Mouse (Mus musculus): ENCODE results near the gene Map1lc3a. TPM values are rescaled to one million over a fixed set of nuclear protein-coding genes. Genes with fewer than 3 reads are reported as not detected.

Map1lc3a gene
- total and polyA plus RNA-seq, 3 experiments: 713 to 1,030 (median 821) TPM

GRCm38 (mm10) chr2:155242296-155242855 is 33.7 kb upstream of the Map1lc3a start:
- Histone ChIP-seq H3K79me2 (replicated peaks; ENCODE audit: control insufficient read depth, insufficient read depth, low read length) (peaks cover 3% of the 10 kb centered on the region; the same call in 1 of the 2 replicates), H3K9ac (ENCODE audit: low read depth, low read length) (no peak overlapping the region), H3K27ac (peak overlapping the region; percentile 48; the same call in 1 of the 2 replicates), H3K4me1 (ENCODE audit: control insufficient read depth, insufficient read depth, low read length) (peaks cover 10% of the 10 kb centered on the region), H3K4me3 (no peak overlapping the region), H3K27me3 (ENCODE audit: control insufficient read depth, insufficient read depth, low read length) (no peaks in the 10 kb centered on the region), H3K36me3 (ENCODE audit: control insufficient read depth, insufficient read depth, low read length) (peaks cover 4% of the 10 kb centered on the region)
- 40% methylated on average over 7 of the region's 7 CpGs for WGBS
- peak; percentile 40 to 47 for DNase-seq
- TF ChIP-seq EP300 (IDR thresholded peaks at IDR 0.05; ENCODE audit: insufficient read depth, low read depth, low read length) (no peak), POLR2A (IDR thresholded peaks at IDR 0.05; ENCODE audit: insufficient read depth, low read depth, low read length) (no peak), CTCF (IDR thresholded peaks at IDR 0.05) (no peak)
- intact Hi-C loops (cut with DNase I): no loop called here

- 60% methylated on average over 4 of the region's 4 CpGs for WGBS
- Histone ChIP-seq H3K27ac (no peak overlapping the region), H3K4me1 (ENCODE audit: control insufficient read depth, insufficient read depth, low read length) (peaks cover 5% of the 10 kb centered on the region), H3K27me3 (ENCODE audit: control insufficient read depth, insufficient read depth, low read length) (no peaks in the 10 kb centered on the region), H3K4me3 (no peak overlapping the region), H3K36me3 (ENCODE audit: control insufficient read depth, insufficient read depth, low read length) (peaks cover 2% of the 10 kb centered on the region), H3K79me2 (replicated peaks; ENCODE audit: control insufficient read depth, insufficient read depth, low read length) (no peaks in the 10 kb centered on the region), H3K9ac (ENCODE audit: low read depth, low read length) (no peak overlapping the region)
- peak in 1 of 2 experiments; percentile 56 for DNase-seq
- TF ChIP-seq CTCF (IDR thresholded peaks at IDR 0.05) (no peak), EP300 (IDR thresholded peaks at IDR 0.05; ENCODE audit: insufficient read depth, low read depth, low read length) (no peak), POLR2A (IDR thresholded peaks at IDR 0.05; ENCODE audit: insufficient read depth, low read depth, low read length) (no peak)
- intact Hi-C loops (cut with DNase I): no loop called here
Observed at GRCm38 (mm10) chr2:155246231-155246630, 29.9 kb upstream of the Map1lc3a start.

- Histone ChIP-seq H3K27ac (no peak overlapping the region), H3K9ac (ENCODE audit: low read depth, low read length) (no peak overlapping the region), H3K4me3 (no peak overlapping the region), H3K4me1 (ENCODE audit: control insufficient read depth, insufficient read depth, low read length) (0 out of 2 replicates have a peak, but pooled peaks cover 2% of the 10 kb centered on the region), H3K79me2 (replicated peaks; ENCODE audit: control insufficient read depth, insufficient read depth, low read length) (no peaks in the 10 kb centered on the region), H3K27me3 (ENCODE audit: control insufficient read depth, insufficient read depth, low read length) (no peaks in the 10 kb centered on the region), H3K36me3 (ENCODE audit: control insufficient read depth, insufficient read depth, low read length) (peaks cover 2% of the 10 kb centered on the region)
- no peak for TF ChIP-seq POLR2A (IDR thresholded peaks at IDR 0.05; ENCODE audit: insufficient read depth, low read depth, low read length)
- TF ChIP-seq EP300 (IDR thresholded peaks at IDR 0.05; ENCODE audit: insufficient read depth, low read depth, low read length): no peak
- TF ChIP-seq CTCF (IDR thresholded peaks at IDR 0.05): no peak
- intact Hi-C loops (cut with DNase I): no loop called here
- WGBS: 73% methylated on average over 1 of the region's 1 CpGs
- no peak for DNase-seq
Observed at GRCm38 (mm10) chr2:155248206-155248605, 27.9 kb upstream of the Map1lc3a start.

DNA sequence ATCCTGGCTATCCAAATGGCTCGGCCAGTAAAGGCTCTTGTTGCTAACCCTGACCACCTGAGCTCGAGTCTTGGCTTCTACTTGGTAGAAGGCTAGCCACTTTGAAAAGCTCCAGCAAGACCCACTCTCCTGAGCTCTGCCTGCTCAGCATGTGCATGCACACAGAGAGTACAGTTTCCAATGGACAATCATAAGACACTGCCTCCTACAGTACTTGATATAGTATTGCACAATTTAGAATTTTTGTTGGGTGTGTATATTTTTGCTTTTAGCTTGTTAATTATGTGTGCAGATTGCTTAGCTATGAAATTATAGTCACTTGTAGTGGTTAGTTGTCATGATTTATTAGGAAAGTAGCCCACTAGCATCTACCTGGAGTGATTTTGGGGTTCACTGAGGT is 27.4 kb upstream of the Map1lc3a start:
- H3K27ac ChIP-seq: no peak overlapping the region
- no peak for DNase-seq
- no peaks in the 10 kb centered on the region for H3K79me2 ChIP-seq (replicated peaks; ENCODE audit: control insufficient read depth, insufficient read depth, low read length)
- H3K9ac ChIP-seq (ENCODE audit: low read depth, low read length): no peak overlapping the region
- no peaks in the 10 kb centered on the region for H3K4me1 ChIP-seq (ENCODE audit: control insufficient read depth, insufficient read depth, low read length)
- H3K4me3 ChIP-seq: no peak overlapping the region
- 87% methylated on average over 2 of the region's 2 CpGs for WGBS
- no peaks in the 10 kb centered on the region for H3K27me3 ChIP-seq (ENCODE audit: control insufficient read depth, insufficient read depth, low read length)
- H3K36me3 ChIP-seq (ENCODE audit: control insufficient read depth, insufficient read depth, low read length): peaks cover 2% of the 10 kb centered on the region
- intact Hi-C loops (cut with DNase I): no loop called here
- no peak for TF ChIP-seq EP300 (IDR thresholded peaks at IDR 0.05; ENCODE audit: insufficient read depth, low read depth, low read length)
- peak; percentile 46 for TF ChIP-seq CTCF (IDR thresholded peaks at IDR 0.05)

GRCm38 (mm10) chr2:155249588-155249987 is 26.5 kb upstream of the Map1lc3a start:
- H3K27ac ChIP-seq: no peak overlapping the region
- no peak overlapping the region for H3K9ac ChIP-seq (ENCODE audit: low read depth, low read length)
- no peaks in the 10 kb centered on the region for H3K27me3 ChIP-seq (ENCODE audit: control insufficient read depth, insufficient read depth, low read length)
- no peaks in the 10 kb centered on the region for H3K79me2 ChIP-seq (replicated peaks; ENCODE audit: control insufficient read depth, insufficient read depth, low read length)
- no peak overlapping the region for H3K4me3 ChIP-seq
- no peak for DNase-seq
- TF ChIP-seq POLR2A (IDR thresholded peaks at IDR 0.05; ENCODE audit: insufficient read depth, low read depth, low read length) (no peak), EP300 (IDR thresholded peaks at IDR 0.05; ENCODE audit: insufficient read depth, low read depth, low read length) (no peak), CTCF (IDR thresholded peaks at IDR 0.05) (no peak)
- no peaks in the 10 kb centered on the region for H3K4me1 ChIP-seq (ENCODE audit: control insufficient read depth, insufficient read depth, low read length)
- WGBS: 70% methylated on average over 5 of the region's 5 CpGs
- intact Hi-C loops (cut with DNase I): no loop called here
- no peaks in the 10 kb centered on the region; the same call in 1 of the 2 replicates for H3K36me3 ChIP-seq (ENCODE audit: control insufficient read depth, insufficient read depth, low read length)

- TF ChIP-seq CTCF (IDR thresholded peaks at IDR 0.05) (no peak), EP300 (IDR thresholded peaks at IDR 0.05; ENCODE audit: insufficient read depth, low read depth, low read length) (no peak), POLR2A (IDR thresholded peaks at IDR 0.05; ENCODE audit: insufficient read depth, low read depth, low read length) (no peak)
- WGBS: 78% methylated on average over 6 of the region's 6 CpGs
- Histone ChIP-seq H3K9ac (ENCODE audit: low read depth, low read length) (no peak overlapping the region), H3K27me3 (ENCODE audit: control insufficient read depth, insufficient read depth, low read length) (no peaks in the 10 kb centered on the region), H3K79me2 (replicated peaks; ENCODE audit: control insufficient read depth, insufficient read depth, low read length) (no peaks in the 10 kb centered on the region), H3K36me3 (ENCODE audit: control insufficient read depth, insufficient read depth, low read length) (no peaks in the 10 kb centered on the region), H3K4me3 (no peak overlapping the region), H3K4me1 (ENCODE audit: control insufficient read depth, insufficient read depth, low read length) (no peaks in the 10 kb centered on the region), H3K27ac (no peak overlapping the region)
- peak in 1 of 2 experiments; percentile 8 for DNase-seq
- intact Hi-C loops (cut with DNase I): no loop called here
Observed at GRCm38 (mm10) chr2:155265526-155265925, 10.6 kb upstream of the Map1lc3a start.

Measured in heart, adult 2 months (tissue).